In the genomic region with DNA sequence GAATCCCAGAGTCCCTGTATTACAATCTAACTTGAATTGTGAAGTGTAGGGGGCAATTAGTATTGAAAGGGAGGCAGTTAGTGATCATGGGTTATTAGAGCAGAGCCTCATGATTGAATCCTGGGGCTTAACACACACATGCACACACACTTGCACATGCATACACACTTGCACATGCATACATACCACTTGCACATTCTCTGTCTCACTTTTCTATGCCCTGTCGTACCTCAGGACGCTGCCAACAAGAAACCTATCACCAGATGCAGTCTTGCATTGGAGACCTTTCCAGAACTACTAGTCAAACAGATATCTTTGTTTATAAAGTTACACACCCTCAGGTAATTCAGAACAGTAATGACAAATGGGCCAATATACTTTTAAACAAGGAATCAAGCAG, we compare ENCODE assay signal across 27 mouse cellular contexts.
"Had no signal": no experiment of that assay in that cellular context is flagged by ENCODE, and none has a peak within 500 bp of the region (broad histone marks: within the 10 kb centered on the region; RNA-seq: fewer than 3 reads in every experiment).

No protein-coding gene starts in this region.

- H3K27me3 ChIP-seq: heart, embryonic 13.5 days; heart, embryonic 15.5 days; hindbrain, embryonic 12.5 days; intestine, embryonic 15.5 days; limb, embryonic 12.5 days; liver, embryonic 13.5 days; liver, embryonic 15.5 days had no signal

- ATAC-seq: hindbrain, embryonic 16.5 days; inflammation-experienced regulatory T-cells, adult 6 months; intestine, embryonic 15.5 days; intestine, postnatal 0 days; liver, postnatal 0 days had no signal

- H3K9ac ChIP-seq: heart, embryonic 13.5 days; heart, embryonic 15.5 days; hindbrain, embryonic 12.5 days; hindbrain, embryonic 14.5 days; intestine, embryonic 15.5 days; limb, embryonic 12.5 days; liver, embryonic 13.5 days; liver, embryonic 15.5 days; liver, postnatal 0 days had no signal

- DNase-seq: gastrocnemius, adult 2 months; gastrocnemius, postnatal 10 days; gastrocnemius, postnatal 25 days; heart, postnatal 4 days; kidney, adult 18-20 months; kidney, adult 8-10 months; kidney, postnatal 10 days; kidney, postnatal 25 days; kidney, postnatal 4 days; left cerebral cortex, postnatal 4 days; liver; liver, embryonic 13.5 days; liver, postnatal 0 days had no signal

- H3K36me3 ChIP-seq: heart, embryonic 13.5 days; heart, embryonic 15.5 days; hindbrain, embryonic 10.5 days; hindbrain, embryonic 12.5 days; intestine, embryonic 15.5 days; limb, embryonic 12.5 days; liver, embryonic 13.5 days; liver, embryonic 15.5 days had no signal

- H3K4me3 ChIP-seq: gastrocnemius, adult 2 months; heart, embryonic 13.5 days; heart, embryonic 15.5 days; hindbrain, embryonic 10.5 days; hindbrain, embryonic 12.5 days; intestine, embryonic 15.5 days; layer of hippocampus, adult 2 months; left cerebral cortex, adult 2 months; limb, embryonic 12.5 days; liver, embryonic 13.5 days; liver, embryonic 15.5 days had no signal

- H3K27ac ChIP-seq: gastrocnemius, adult 2 months; heart, embryonic 13.5 days; heart, embryonic 15.5 days; hindbrain, embryonic 10.5 days; hindbrain, embryonic 12.5 days; hindbrain, embryonic 14.5 days; intestine, embryonic 15.5 days; layer of hippocampus, adult 2 months; left cerebral cortex, adult 2 months; limb, embryonic 12.5 days; liver, embryonic 13.5 days; liver, embryonic 15.5 days had no signal

- H3K4me2 ChIP-seq: heart, embryonic 11.5 days; heart, embryonic 13.5 days; heart, embryonic 15.5 days; hindbrain, embryonic 12.5 days; hindbrain, embryonic 14.5 days; intestine, embryonic 15.5 days; limb, embryonic 12.5 days; liver, embryonic 13.5 days; liver, embryonic 15.5 days had no signal

- H3K4me1 ChIP-seq: heart, embryonic 13.5 days; heart, embryonic 15.5 days; hindbrain, embryonic 10.5 days; hindbrain, embryonic 12.5 days; intestine, embryonic 15.5 days; limb, embryonic 12.5 days; liver, embryonic 13.5 days; liver, embryonic 15.5 days had no signal

- H3K9me3 ChIP-seq: heart, embryonic 15.5 days; hindbrain, embryonic 10.5 days; intestine, embryonic 15.5 days had no signal
